Mouse (Mus musculus) thymus, adult 2 months (tissue): Measurements from ENCODE around the gene Txnrd2.

Experiments used
- CTCF ChIP-seq: fragments of 200-500 bp; IDR thresholded peaks from 2 replicates; pipeline ENCODE4 v1.5.1; 2012; ENCODE audit warnings: mild to moderate bottlenecking, control low read depth, low read length, moderate library complexity, borderline replicate concordance; ENCODE audit not compliant: control insufficient read depth, poor library complexity, insufficient read depth; ENCODE audit errors: extremely low read depth
- POLR2A ChIP-seq: fragments of 200-500 bp; IDR thresholded peaks from 2 replicates; pipeline ENCODE4 v1.6.1; 2012; ENCODE audit warnings: mild to moderate bottlenecking, low read length, control low read depth, moderate library complexity; ENCODE audit not compliant: control insufficient read depth, poor library complexity, insufficient read depth; ENCODE audit errors: extremely low read depth

DNA sequence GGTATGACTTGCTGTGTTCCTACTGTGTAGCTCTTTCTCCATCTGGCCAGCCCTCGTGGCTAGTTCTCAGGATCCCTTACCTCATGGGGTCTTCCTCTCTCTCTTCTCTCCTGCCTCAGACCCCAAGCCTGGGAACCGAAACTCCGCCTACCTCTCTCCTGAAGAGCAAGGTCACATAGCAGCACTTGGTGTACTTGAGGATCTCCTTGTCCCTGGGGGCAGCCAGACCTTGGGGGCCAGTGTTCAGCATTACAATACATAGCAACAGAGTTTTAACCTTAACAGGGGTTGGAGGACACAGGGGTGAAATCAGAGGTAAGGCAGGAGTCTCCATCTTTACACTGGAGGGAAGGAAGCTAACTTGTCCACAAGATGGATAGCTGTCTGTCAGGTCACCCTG, 39.2 kb upstream of the Txnrd2 start:
- TF ChIP-seq CTCF (no peak), POLR2A (no peak)
